Mouse (Mus musculus): ENCODE measurements at regions not wholly inside any gene's neighbourhood (a gene's known extent, or its start where the extent isn't known, plus 50 kb on each side); places are given as distances from the start of the nearest gene placed in this dataset.

GRCm38 (mm10) chr4:55594699-55595098 is 62.4 kb upstream of the Klf4 start:
- no peak for DNase-seq

GRCm38 (mm10) chr4:55593132-55593531 is 60.9 kb upstream of the Klf4 start:
- DNase-seq, result no peak

- DNase-seq, result no peak
These were observed 53.9 kb upstream of the Klf4 start for GRCm38 (mm10) chr4:55586212-55586611.

- no peak for DNase-seq
These were observed 51.3 kb upstream of the Klf4 start for GRCm38 (mm10) chr4:55583589-55583988.

Data from thymus, postnatal 36 days (tissue).